Mouse (Mus musculus) CH12.LX (cell line): ENCODE measurements around the gene Olfr578.

Experiments
- CTCF ChIP-seq, 2 experiments: IDR thresholded peaks in 1 of 2; conservative IDR thresholded peaks in 1 of 2; 2 replicates each; pipeline ENCODE4 v1.5.1; 2011 to 2012; ENCODE audit warnings: low read depth in 2 of 2, low read length in 2 of 2, improper control_type of control experiment in 1 of 2, inconsistent platforms in 1 of 2, mild to moderate bottlenecking in 1 of 2, moderate library complexity in 1 of 2
- HCFC1 ChIP-seq: IDR thresholded peaks from 2 replicates; pipeline ENCODE4 v1.6.1; 2012; ENCODE audit warnings: low read depth, mild to moderate bottlenecking, inconsistent platforms, low read length, improper control_type of control experiment
- NELFE ChIP-seq: IDR thresholded peaks from 2 replicates; pipeline ENCODE4 v1.6.1; 2011; ENCODE audit warnings: low read depth, low read length, improper control_type of control experiment
- NRF1 ChIP-seq: IDR thresholded peaks from 2 replicates; pipeline ENCODE4 v1.6.1; 2014; ENCODE audit warnings: low read depth, mild to moderate bottlenecking, inconsistent platforms, low read length, improper control_type of control experiment, moderate library complexity
- POLR2A ChIP-seq: IDR thresholded peaks from 2 replicates; pipeline ENCODE4 v1.6.1; 2011; ENCODE audit warnings: low read depth, mild to moderate bottlenecking, improper control_type of control experiment, low read length
- POLR2AphosphoS2 ChIP-seq: IDR thresholded peaks from 2 replicates; pipeline ENCODE4 v1.6.1; 2011; ENCODE audit warnings: low read depth, low read length, improper control_type of control experiment
- TCF12 ChIP-seq: IDR thresholded peaks from 2 replicates; pipeline ENCODE4 v1.6.1; 2014; ENCODE audit warnings: low read depth, mild to moderate bottlenecking, inconsistent platforms, low read length, improper control_type of control experiment
- UBTF ChIP-seq: IDR thresholded peaks from 2 replicates; pipeline ENCODE4 v1.6.1; 2012; ENCODE audit warnings: low read depth, mild to moderate bottlenecking, inconsistent platforms, low read length, improper control_type of control experiment, moderate library complexity
- USF1 ChIP-seq: IDR thresholded peaks from 2 replicates; pipeline ENCODE4 v1.6.1; 2014; ENCODE audit warnings: low read depth, mild to moderate bottlenecking, inconsistent platforms, low read length, improper control_type of control experiment
- ZC3H11A ChIP-seq: IDR thresholded peaks from 2 replicates; pipeline ENCODE4 v1.6.1; 2012; ENCODE audit warnings: low read depth, mild to moderate bottlenecking, inconsistent platforms, low read length, improper control_type of control experiment
- ZKSCAN1 ChIP-seq: IDR thresholded peaks from 2 replicates; pipeline ENCODE4 v1.6.1; 2012; ENCODE audit warnings: low read depth, inconsistent platforms, low read length, improper control_type of control experiment, borderline replicate concordance

- TF ChIP-seq USF1, result no peak
- no peak for TF ChIP-seq CTCF (conservative IDR thresholded peaks at IDR 0.05 in 1 of 2, IDR thresholded peaks at IDR 0.05 in 1 of 2; ENCODE audit: low read depth in 2 of 2, low read length in 2 of 2)
- no peak for TF ChIP-seq POLR2A
- no peak for TF ChIP-seq ZKSCAN1
- no peak for TF ChIP-seq ZC3H11A
- TF ChIP-seq POLR2AphosphoS2, result no peak
- no peak for TF ChIP-seq TCF12
- TF ChIP-seq NRF1, result no peak
- TF ChIP-seq UBTF, result no peak
- no peak for TF ChIP-seq NELFE
- TF ChIP-seq HCFC1, result no peak
These were observed 26.8 kb downstream of the Olfr578 start, which contains the start of gene Olfr576 for GRCm38 (mm10) chr7:102962360-102962759.
